Mouse (Mus musculus) heart, adult 2 months (tissue): Measurements from ENCODE around the gene Elobl. TPM values are rescaled to one million over a fixed set of nuclear protein-coding genes. Genes with fewer than 3 reads are reported as not detected.

Source experiments
- DNase-seq, 2 experiments: peaks; one replicate each; pipeline ENCODE4 v3.0.0; 2021
- H3K27ac ChIP-seq: fragments of 200-600 bp; 2 replicates; pipeline ENCODE4 v1.8.1; 2022
- H3K27me3 ChIP-seq: fragments of 200-500 bp; 2 replicates; pipeline ENCODE4 v1.6.1; 2012; ENCODE audit warnings: mild to moderate bottlenecking, low read length, inconsistent platforms, mixed read lengths; ENCODE audit not compliant: control insufficient read depth, insufficient read depth
- H3K36me3 ChIP-seq: fragments of 200-500 bp; 2 replicates; pipeline ENCODE4 v1.6.1; 2012; ENCODE audit warnings: low read length, inconsistent platforms; ENCODE audit not compliant: control insufficient read depth, insufficient read depth
- H3K4me1 ChIP-seq: fragments of 200-500 bp; 2 replicates; pipeline ENCODE4 v1.6.1; 2011; ENCODE audit warnings: low read length; ENCODE audit not compliant: control insufficient read depth, insufficient read depth
- H3K4me3 ChIP-seq: fragments of 200-600 bp; 2 replicates; pipeline ENCODE4 v1.8.1; 2022
- H3K79me2 ChIP-seq: fragments of 200-500 bp; replicated peaks from 2 replicates; pipeline ENCODE4 v1.6.1; 2012; ENCODE audit warnings: mild to moderate bottlenecking, inconsistent platforms, low read length, moderate library complexity, mixed read lengths; ENCODE audit not compliant: control insufficient read depth, insufficient read depth
- H3K9ac ChIP-seq: fragments of 200-500 bp; 2 replicates; pipeline ENCODE4 v1.6.1; 2012; ENCODE audit warnings: low read depth, mild to moderate bottlenecking, control low read depth, inconsistent platforms, low read length, mixed read lengths
- CTCF ChIP-seq: fragments of 200-600 bp; IDR thresholded peaks from 2 replicates; pipeline ENCODE4 v1.8.1; 2022; ENCODE audit warnings: antibody characterized with exemption, mild to moderate bottlenecking, moderate library complexity
- EP300 ChIP-seq: fragments of 200-500 bp; IDR thresholded peaks from 2 replicates; pipeline ENCODE4 v1.6.1; 2011; ENCODE audit warnings: low read depth, low read length, control low read depth; ENCODE audit not compliant: insufficient read depth
- POLR2A ChIP-seq: fragments of 200-500 bp; IDR thresholded peaks from 2 replicates; pipeline ENCODE4 v1.6.1; 2011; ENCODE audit warnings: mild to moderate bottlenecking, low read depth, low read length, control low read depth; ENCODE audit not compliant: insufficient read depth
- WGBS: fragments of 180-500 bp; shearing (Covaris S2); methylation state at CpG from one replicate; pipeline ENCODE4 v1.1.7; 2018; 5-methylcytosine and 5-hydroxymethylcytosine counted together
- intact Hi-C: fragments of 180-260 bp; cut with DNase I; formaldehyde crosslinking; loops from one replicate; pipeline ENCODE4 v1.15.1; 2025
- long read RNA-seq: library from polyadenylated mRNA; stranded (forward); transcript quantifications from one replicate; pipeline ENCODE4 v2.0.0, GENCODE M21; 2021
- polyA plus RNA-seq: library from polyadenylated mRNA; depleted of rRNA; stranded (reverse); fragments of >200 nt; gene quantifications from 2 replicates; pipeline ENCODE4 v1.2.3, GENCODE M21; 2012; rRNA removed
- total RNA-seq, 2 experiments: library from RNA; stranded (reverse); gene quantifications; 2 replicates each; pipeline ENCODE4 v1.2.3; 2021

The Elobl gene
- not detected for total RNA-seq
- 0.56 TPM in 1 of 2 replicates, not detected in the other for polyA plus RNA-seq
- long read RNA-seq = 0 reads

DNA sequence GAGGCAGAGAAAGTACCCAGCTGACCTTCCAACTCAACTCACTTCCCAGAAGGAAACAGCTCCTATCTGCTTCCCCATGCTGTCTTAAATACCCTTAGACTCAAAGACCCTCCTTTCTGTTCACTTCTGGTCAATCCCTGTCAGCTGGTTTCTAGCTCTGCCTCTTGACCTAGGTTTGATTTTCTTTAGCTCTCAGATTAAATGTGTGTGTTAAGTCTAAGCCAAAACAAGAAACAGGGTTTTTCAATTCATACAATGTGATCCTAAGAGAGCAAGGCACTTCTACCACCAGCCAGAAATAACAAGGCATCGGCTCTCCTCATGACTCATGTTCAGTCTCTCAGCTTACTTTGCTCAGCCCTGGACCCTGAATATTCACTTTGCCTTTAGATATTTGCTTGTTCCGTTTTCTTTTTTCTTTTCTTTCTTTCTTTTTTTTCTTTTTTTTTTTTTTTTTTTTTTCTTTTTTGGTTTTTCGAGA is at the start of gene Elobl:
Gene Elobl, minus strand, starts transcription at position 51 of the 481 bp plus-strand sequence.
- no peak within 1 kb of the TSS for H3K9ac ChIP-seq
- no peak within 1 kb of the TSS for H3K27ac ChIP-seq
- no peak for TF ChIP-seq CTCF
- no peak for TF ChIP-seq POLR2A
- no peak for TF ChIP-seq EP300
- H3K79me2 ChIP-seq = no peaks in the 10 kb centered on the region
- WGBS = 61% methylated on average over 2 of the region's 3 CpGs
- no peaks in the 10 kb centered on the region for H3K27me3 ChIP-seq
- intact Hi-C loops = no loop called here
- H3K4me3 ChIP-seq = no peak within 1 kb of the TSS
- H3K36me3 ChIP-seq = no peaks in the 10 kb centered on the region
- H3K4me1 ChIP-seq = no peaks in the 10 kb centered on the region
- no peak for DNase-seq

DNA sequence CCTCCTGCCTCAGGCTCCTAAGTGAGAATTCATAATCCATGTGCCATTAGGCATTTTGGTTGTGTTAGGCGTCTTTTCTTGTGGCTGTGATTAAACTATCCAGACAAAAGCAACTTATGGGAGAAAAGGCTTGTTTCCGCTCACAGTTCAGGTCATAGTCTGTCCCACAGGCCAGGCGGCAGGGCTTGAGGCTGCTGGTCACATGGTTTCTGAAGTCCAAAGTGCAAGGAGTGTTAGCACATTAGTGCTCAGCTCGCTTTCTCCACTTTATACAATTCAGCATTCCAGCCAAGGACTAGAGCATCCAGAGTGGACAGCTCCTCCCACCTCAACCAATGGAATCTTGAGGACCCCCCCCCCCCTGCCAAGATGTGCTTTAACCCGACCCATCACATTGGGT is 45.5 kb upstream of the Elobl start:
- no peaks in the 10 kb centered on the region for H3K27me3 ChIP-seq
- TF ChIP-seq EP300 (no peak), CTCF (no peak), POLR2A (no peak)
- H3K36me3 ChIP-seq = peaks cover 8% of the 10 kb centered on the region
- no peaks in the 10 kb centered on the region for H3K79me2 ChIP-seq
- no peaks in the 10 kb centered on the region; the same call in 1 of the 2 replicates for H3K4me1 ChIP-seq
- no peak overlapping the region for H3K9ac ChIP-seq
- no peak for DNase-seq
- no peak overlapping the region for H3K27ac ChIP-seq
- WGBS = 85% methylated on average over 5 of the region's 5 CpGs
- H3K4me3 ChIP-seq = no peak overlapping the region
- intact Hi-C loops = no loop called here

DNA sequence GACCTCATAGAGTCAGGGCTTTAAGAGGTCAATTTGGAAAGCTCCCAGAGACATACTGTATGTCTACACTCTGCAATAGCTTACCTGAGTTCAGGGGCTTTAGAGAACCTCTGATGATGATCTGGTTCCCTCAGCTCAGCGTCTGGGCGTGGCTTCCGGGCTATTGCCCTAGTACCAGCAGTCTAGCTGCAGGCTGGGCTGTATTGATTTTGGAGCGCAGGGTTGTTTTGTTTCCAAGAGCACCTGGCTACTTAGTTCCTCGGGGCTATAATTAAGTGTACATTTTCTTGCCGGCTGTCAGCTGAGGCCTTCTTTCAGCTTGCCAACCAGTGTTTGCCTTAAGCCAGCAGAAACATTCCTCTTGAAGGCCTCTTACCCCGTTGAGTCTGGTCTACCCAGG is 42.8 kb upstream of the Elobl start:
- peaks cover 2% of the 10 kb centered on the region; the same call in 1 of the 2 replicates for H3K4me1 ChIP-seq
- H3K79me2 ChIP-seq = no peaks in the 10 kb centered on the region
- no peaks in the 10 kb centered on the region for H3K27me3 ChIP-seq
- peaks cover 14% of the 10 kb centered on the region for H3K36me3 ChIP-seq
- WGBS = 68% methylated on average over 7 of the region's 7 CpGs
- H3K4me3 ChIP-seq = no peak overlapping the region
- H3K27ac ChIP-seq = no peak overlapping the region
- TF ChIP-seq POLR2A (no peak), CTCF (no peak), EP300 (no peak)
- no peak overlapping the region for H3K9ac ChIP-seq
- DNase-seq = no peak
- intact Hi-C loops = no loop called here

DNA sequence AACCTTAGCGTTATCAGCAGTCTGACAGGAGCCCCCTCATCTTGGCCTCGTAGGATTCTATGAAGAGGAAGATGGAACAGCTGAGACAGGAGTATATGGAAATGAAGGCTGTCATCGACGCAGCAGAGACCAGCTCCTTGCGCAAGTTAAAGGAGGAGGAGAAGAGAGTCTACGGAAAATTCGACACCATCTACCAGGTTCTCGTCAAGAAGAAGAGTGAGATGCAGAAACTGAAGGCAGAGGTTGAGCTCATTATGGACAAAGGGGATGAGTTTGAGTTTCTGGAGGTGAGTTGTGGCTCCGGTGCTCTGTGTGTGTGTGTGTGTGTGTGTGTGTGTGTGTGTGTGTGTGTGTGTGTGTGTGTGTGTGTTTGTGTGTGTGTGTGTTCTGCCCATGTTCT is 42.3 kb upstream of the Elobl start:
- H3K4me3 ChIP-seq = no peak overlapping the region
- 72% methylated on average over 9 of the region's 9 CpGs for WGBS
- intact Hi-C loops = no loop called here
- no peak for TF ChIP-seq CTCF
- no peak for TF ChIP-seq POLR2A
- TF ChIP-seq EP300 = no peak
- H3K9ac ChIP-seq = no peak overlapping the region
- no peaks in the 10 kb centered on the region for H3K27me3 ChIP-seq
- no peaks in the 10 kb centered on the region for H3K79me2 ChIP-seq
- DNase-seq = no peak
- no peak overlapping the region for H3K27ac ChIP-seq
- H3K4me1 ChIP-seq = peaks cover 2% of the 10 kb centered on the region; the same call in 1 of the 2 replicates
- H3K36me3 ChIP-seq = peaks cover 14% of the 10 kb centered on the region

DNA sequence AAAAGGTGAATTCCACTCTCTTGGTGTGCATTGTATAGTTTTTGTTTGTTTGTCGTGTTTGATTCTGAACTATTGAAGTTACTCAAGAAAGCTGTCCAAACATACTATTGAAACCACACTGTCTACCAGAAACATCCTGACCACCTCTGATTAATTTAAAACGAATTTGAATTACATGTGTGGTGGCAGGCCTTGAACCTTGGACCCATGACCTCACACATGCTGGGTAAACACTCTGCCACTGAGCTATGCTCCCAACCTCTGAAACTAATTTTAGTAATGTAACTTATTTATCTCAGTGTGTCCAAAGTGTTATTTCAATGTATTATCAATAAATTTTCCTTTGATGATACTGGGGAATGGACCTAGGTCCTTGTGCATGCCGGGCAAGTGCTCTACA is 40.9 kb upstream of the Elobl start:
- Histone ChIP-seq H3K4me1 (peaks cover 12% of the 10 kb centered on the region), H3K27me3 (no peaks in the 10 kb centered on the region), H3K79me2 (no peaks in the 10 kb centered on the region), H3K27ac (no peak overlapping the region), H3K9ac (no peak overlapping the region), H3K36me3 (peaks cover 12% of the 10 kb centered on the region), H3K4me3 (no peak overlapping the region)
- no peak for TF ChIP-seq POLR2A
- no peak for TF ChIP-seq CTCF
- no peak for TF ChIP-seq EP300
- 79% methylated on average over 3 of the region's 3 CpGs for WGBS
- intact Hi-C loops = no loop called here
- DNase-seq = no peak

DNA sequence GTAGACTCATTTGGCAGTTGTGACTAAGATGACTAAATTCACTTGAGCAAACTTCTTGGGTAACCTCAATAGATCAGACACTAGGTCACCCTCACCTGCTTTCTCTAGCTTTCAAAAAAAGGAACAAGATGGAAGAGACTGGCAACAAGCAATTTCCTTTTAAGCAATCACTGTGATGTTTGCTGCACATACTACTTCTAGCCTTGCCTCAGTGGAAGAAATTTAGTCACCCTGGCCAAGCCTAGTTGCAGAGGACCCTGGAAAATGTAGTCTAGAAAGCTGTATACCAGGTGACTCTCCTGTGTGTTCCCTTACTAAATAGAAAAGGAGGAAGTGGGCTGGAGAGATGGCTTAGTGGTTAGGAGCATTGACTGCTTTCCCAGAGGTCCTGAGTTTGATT is 39.7 kb upstream of the Elobl start:
- no peak for TF ChIP-seq POLR2A
- no peak for TF ChIP-seq EP300
- TF ChIP-seq CTCF = no peak
- Histone ChIP-seq H3K9ac (no peak overlapping the region), H3K27ac (no peak overlapping the region), H3K4me1 (peaks cover 14% of the 10 kb centered on the region), H3K36me3 (peaks cover 11% of the 10 kb centered on the region), H3K27me3 (no peaks in the 10 kb centered on the region), H3K4me3 (no peak overlapping the region), H3K79me2 (no peaks in the 10 kb centered on the region)
- DNase-seq = no peak
- intact Hi-C loops = no loop called here
